Mouse (Mus musculus): Measurements from ENCODE around the gene Ucn. TPM values are rescaled to one million over a fixed set of nuclear protein-coding genes. Genes with fewer than 3 reads are reported as not detected.

Gene Ucn
- polyA plus RNA-seq, 1 experiment = not detected

DNA sequence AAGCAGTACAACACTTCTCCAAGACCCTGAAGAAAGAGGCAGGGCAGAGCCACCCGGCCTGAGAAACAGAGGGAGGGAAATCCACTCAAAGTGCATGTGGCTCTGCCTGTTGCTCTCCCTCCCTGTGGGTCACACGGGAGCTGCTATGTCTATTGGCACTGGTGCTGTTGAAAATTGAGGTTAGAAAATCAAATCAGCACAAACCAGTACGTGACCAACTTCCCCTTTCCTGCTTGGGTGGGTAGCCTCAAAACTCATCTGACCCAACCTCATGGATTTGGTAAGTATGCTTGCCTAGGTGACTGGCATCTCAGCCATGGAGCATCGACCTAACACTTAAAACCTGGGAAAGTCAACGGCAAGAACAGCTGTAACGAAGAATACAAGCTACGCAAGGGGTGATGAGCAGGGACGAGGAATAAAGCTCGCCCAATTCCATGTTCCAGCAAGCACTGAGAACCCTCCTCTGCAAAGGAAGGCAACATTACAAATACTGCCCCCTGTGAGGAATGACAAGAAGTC is 32.8 kb downstream of the Ucn start, which contains the start of gene Dnajc5g:
Gene Dnajc5g, plus strand, starts transcription at position 472 of the 522 bp plus-strand sequence.
- DNase-seq (ENCODE audit: low read depth) = no peak
- no peak for TF ChIP-seq POLR2A (IDR thresholded peaks at IDR 0.05; ENCODE audit: borderline replicate concordance, extremely low read depth, insufficient read depth, insufficient read length, poor library complexity, severe bottlenecking)
- TF ChIP-seq CTCF (IDR thresholded peaks at IDR 0.05; ENCODE audit: borderline replicate concordance, extremely low read depth, insufficient read depth, insufficient read length) = no peak

DNA sequence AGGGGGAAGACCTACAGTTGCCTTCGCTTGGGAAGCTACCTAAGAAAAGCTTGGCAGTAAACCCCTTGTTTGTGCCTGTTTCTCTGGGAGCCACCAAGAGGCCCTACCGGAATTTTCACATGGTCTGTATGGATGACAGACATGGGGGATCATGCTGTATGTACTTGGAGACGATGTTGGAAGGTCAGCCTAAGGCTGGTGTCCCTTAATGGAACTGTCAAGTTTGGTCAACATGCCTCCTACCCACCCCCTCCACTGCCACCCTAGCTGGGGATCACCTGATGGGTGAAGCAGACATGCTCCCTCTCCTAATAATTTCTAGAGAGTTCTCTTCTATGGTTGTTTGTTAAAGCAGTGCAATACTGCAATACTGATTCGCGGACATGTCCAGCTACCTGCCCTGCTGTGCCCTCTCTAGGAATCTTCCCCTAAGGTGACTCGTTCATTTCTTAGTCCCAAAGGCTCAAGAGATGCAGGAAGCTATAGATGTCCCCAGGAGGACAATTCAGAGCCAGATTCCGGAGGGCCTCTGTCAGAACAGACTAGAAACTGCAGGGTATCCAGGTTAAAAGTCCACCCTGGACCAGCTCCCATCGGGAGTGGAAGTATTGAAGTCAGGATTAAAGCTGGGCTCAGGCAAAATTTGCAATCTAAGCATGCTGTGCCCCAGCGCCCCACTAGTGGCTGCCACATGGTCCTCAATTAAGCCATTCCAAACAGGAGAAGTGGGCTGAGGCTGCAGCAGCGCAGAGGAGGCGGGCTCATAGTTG is 42.7 kb downstream of the Ucn start:
- peak; percentile 37 for DNase-seq (ENCODE audit: low read depth)
- TF ChIP-seq CTCF (IDR thresholded peaks at IDR 0.05; ENCODE audit: borderline replicate concordance, extremely low read depth, insufficient read depth, insufficient read length) (no peak), POLR2A (IDR thresholded peaks at IDR 0.05; ENCODE audit: borderline replicate concordance, extremely low read depth, insufficient read depth, insufficient read length, poor library complexity, severe bottlenecking) (no peak)

DNA sequence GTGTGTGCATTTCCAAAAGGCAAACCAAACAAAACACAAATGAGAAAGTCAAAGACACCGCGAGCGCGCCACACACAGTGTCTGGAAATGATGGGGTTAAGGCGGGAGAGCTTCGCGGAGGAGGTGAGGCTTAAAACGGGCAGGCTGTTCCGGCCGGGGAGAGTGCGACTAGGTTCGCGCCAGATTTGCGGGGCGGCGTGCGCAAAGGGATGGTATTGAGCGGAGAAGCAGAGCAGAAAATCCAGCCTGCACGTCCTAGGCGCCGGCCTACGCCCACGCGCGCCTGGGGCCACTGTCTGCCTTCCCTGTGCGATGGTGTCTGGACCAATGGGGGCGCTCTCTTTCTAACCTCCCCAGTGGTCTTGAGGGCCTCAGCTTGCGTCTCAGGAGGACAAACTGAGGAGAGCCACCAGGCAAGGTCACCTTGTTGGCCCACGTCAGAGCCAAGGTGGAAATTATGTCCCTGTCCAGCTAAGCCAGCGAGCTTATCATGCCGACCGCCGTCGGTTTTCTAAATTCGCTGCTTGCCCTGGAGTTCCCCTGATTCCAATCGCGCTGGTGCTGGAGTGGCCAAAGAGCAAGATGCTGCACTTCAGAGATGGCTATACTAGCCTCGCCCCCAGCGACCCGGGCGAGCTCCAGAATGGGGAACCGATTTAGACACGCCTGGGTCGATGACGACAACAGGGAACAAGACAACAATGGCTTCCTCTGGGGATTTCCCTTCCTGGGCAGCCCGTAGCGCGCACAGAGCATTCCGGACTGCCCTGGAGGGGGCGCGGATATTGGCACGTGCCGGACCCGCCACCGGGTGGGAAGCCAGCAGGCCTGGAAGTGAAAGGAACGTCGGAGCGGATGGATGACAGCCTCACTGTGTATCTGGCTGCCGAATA is 43.6 kb downstream of the Ucn start:
- peak; percentile 34 for DNase-seq (ENCODE audit: low read depth)
- no peak for TF ChIP-seq CTCF (IDR thresholded peaks at IDR 0.05; ENCODE audit: borderline replicate concordance, extremely low read depth, insufficient read depth, insufficient read length)
- no peak for TF ChIP-seq POLR2A (IDR thresholded peaks at IDR 0.05; ENCODE audit: borderline replicate concordance, extremely low read depth, insufficient read depth, insufficient read length, poor library complexity, severe bottlenecking)

DNA sequence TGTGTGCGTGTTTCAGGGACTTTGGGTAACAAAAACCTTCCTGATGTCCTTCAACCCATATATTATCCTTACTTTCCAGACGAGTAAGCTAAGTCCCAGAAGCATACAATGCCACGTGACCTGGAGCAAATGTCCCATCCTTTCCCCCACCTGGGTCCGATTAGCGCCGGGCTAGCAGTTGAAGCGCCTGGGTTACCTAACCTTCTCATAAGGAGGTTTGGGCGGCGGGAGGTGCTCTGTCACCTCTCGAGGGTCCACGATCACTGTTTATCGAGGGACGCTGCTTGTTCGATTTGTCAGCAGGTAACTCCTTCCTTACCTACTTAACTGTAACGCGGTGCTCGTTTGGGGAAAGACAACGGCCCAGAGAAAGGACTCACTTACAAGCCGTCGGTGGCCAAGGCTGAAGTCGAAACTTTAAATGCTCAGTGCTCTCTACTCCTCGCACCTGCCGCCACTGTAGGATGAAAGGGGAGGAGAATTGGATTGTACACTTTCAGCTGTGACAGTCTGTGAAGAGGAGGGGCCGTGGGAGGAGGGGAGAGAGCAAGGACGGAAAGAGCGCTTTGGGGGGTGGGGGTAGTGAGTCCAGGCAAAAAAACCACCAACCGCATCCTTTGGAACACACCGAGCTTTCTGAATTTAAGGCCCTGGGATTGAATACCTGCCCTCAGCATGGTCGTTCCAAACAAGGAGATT is 44.4 kb downstream of the Ucn start:
- no peak for TF ChIP-seq CTCF (IDR thresholded peaks at IDR 0.05; ENCODE audit: borderline replicate concordance, extremely low read depth, insufficient read depth, insufficient read length)
- TF ChIP-seq POLR2A (IDR thresholded peaks at IDR 0.05; ENCODE audit: borderline replicate concordance, extremely low read depth, insufficient read depth, insufficient read length, poor library complexity, severe bottlenecking) = no peak
- DNase-seq (ENCODE audit: low read depth) = no peak

DNA sequence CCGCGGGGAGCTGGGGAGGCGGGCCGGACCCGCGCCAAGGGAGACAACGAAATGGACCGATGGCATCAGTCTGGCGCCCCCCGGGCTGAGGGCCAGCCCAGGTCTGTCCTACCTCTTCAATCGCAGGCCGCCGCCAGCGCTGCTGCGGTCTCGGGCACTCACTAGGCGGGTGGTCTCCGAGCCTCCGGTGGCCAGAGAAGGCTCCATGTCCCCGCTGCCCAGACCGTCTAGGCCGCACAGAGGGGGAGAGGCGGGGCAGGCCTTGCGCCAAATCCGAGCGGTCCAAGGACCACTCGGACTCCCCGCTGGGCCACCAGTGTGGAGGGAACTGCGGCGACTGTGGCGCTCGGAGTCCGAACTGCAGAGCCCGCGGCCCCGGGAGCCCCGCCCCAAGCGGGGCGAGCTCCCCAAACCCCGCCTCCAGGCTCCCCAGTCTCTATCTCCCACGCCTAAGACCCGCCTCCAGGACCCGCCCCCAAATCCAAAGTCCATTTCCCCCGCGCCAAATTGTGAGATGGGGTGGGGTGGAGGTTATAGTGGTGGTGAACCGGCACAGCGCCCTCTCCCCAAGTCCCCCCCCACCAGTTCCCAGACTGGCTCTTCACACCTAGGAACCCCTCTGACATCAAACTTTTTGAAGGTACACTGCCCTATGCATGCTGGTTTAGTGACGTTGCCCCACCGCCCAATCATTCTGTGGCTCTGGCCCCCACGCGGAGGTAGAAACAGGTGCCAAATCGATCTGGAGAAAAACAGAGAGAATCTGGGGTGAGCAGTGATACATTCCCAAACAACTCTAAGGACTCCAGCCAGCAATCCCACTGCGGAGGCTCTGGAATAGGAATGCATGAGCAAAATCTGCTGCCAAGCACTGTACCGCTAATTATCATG is 45.2 kb downstream of the Ucn start:
- DNase-seq (ENCODE audit: low read depth) = peak; percentile 66
- no peak for TF ChIP-seq CTCF (IDR thresholded peaks at IDR 0.05; ENCODE audit: borderline replicate concordance, extremely low read depth, insufficient read depth, insufficient read length)
- TF ChIP-seq POLR2A (IDR thresholded peaks at IDR 0.05; ENCODE audit: borderline replicate concordance, extremely low read depth, insufficient read depth, insufficient read length, poor library complexity, severe bottlenecking) = no peak

DNA sequence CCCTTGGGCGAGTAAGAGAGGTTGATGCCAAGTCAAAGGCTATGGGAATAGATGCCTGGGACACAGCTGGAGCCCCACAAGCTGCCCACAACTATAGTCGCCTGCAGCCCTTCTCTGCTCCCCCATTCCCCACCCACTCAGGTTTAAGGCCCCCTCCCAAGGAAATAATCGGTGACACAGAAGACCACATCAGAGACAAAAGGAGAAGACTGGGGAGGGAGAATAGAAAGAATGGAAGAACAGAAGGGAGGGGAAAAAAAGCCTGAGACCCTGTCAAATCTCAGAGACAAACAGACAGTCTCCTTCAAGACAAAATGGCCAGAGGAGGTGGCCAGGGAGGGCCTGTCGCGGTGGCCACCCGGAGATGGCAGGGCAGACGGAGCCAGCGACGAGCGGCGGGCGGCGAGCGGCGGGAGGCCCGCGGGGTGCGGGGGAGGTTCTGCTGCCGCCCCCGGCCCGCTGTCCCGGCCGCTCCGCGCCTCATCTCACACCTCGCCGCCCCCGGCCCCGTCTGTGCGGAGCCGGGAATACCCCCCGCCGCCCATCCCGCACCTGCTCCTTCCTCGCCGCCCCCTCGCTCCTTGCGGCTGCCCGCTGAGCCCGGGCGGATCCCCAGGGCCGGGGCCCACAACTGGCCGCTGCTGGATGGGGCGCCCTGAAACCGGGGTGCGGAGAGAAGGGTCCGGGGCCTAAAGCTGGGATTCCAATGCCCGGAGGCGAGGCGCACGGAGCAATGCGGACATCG is 46.2 kb downstream of the Ucn start:
- TF ChIP-seq POLR2A (IDR thresholded peaks at IDR 0.05; ENCODE audit: borderline replicate concordance, extremely low read depth, insufficient read depth, insufficient read length, poor library complexity, severe bottlenecking) (no peak), CTCF (IDR thresholded peaks at IDR 0.05; ENCODE audit: borderline replicate concordance, extremely low read depth, insufficient read depth, insufficient read length) (no peak)
- no peak for DNase-seq (ENCODE audit: low read depth)

Other genes with a start within 250 kb of the Ucn start
- 162 and 256 TPM in 2 replicates for gene Ost4, start 231.0 kb downstream of the Ucn start, polyA plus RNA-seq (2012; rRNA removed)
- gene Emilin1, start 225.4 kb downstream of the Ucn start, polyA plus RNA-seq (2012; rRNA removed) = 12.8 and 23.0 TPM in 2 replicates
- gene Khk, start 217.4 kb downstream of the Ucn start, polyA plus RNA-seq (2012; rRNA removed) = 7.9 and 8.5 TPM in 2 replicates
- 27.4 and 34.4 TPM in 2 replicates for gene Cgref1, start 193.2 kb downstream of the Ucn start, polyA plus RNA-seq (2012; rRNA removed)
- 178 and 250 TPM in 2 replicates for gene Preb, start 178.5 kb downstream of the Ucn start, polyA plus RNA-seq (2012; rRNA removed)
- gene Tcf23, start 170.2 kb downstream of the Ucn start, polyA plus RNA-seq (2012; rRNA removed) = not detected in 2 replicates
- gene Atraid, start 90.5 kb downstream of the Ucn start, polyA plus RNA-seq (2012; rRNA removed) = 122 and 154 TPM in 2 replicates
- 40.7 and 44.5 TPM in 2 replicates for gene Slc5a6, start 89.9 kb downstream of the Ucn start, polyA plus RNA-seq (2012; rRNA removed)
- 33.8 and 34.0 TPM in 2 replicates for gene Cad, start 84.0 kb downstream of the Ucn start, polyA plus RNA-seq (2012; rRNA removed)
- not detected in 2 replicates for gene Dnajc5g, start 32.5 kb downstream of the Ucn start, polyA plus RNA-seq (2012; rRNA removed)
- 21.2 and 31.6 TPM in 2 replicates for gene Slc30a3, start 30.6 kb downstream of the Ucn start, polyA plus RNA-seq (2012; rRNA removed)
- 0.05 TPM in 1 of 2 replicates, not detected in the other for gene Trim54, start 22.1 kb downstream of the Ucn start, polyA plus RNA-seq (2012; rRNA removed)
- 55.9 and 74.4 TPM in 2 replicates for gene Mpv17, start 15.4 kb upstream of the Ucn start, polyA plus RNA-seq (2012; rRNA removed)
- 3.7 and 4.1 TPM in 2 replicates for gene Gm29609, start 41.1 kb upstream of the Ucn start, polyA plus RNA-seq (2012; rRNA removed)
- gene Gtf3c2, start 41.3 kb upstream of the Ucn start, polyA plus RNA-seq (2012; rRNA removed) = 94.3 and 110 TPM in 2 replicates
- gene Snx17, start 54.4 kb upstream of the Ucn start, polyA plus RNA-seq (2012; rRNA removed) = 96.8 and 110 TPM in 2 replicates
- gene Eif2b4, start 54.6 kb upstream of the Ucn start, polyA plus RNA-seq (2012; rRNA removed) = 53.3 and 58.6 TPM in 2 replicates
- gene Zfp513, start 63.5 kb upstream of the Ucn start, polyA plus RNA-seq (2012; rRNA removed) = 62.0 and 96.9 TPM in 2 replicates
- 143 and 192 TPM in 2 replicates for gene Ppm1g, start 81.9 kb upstream of the Ucn start, polyA plus RNA-seq (2012; rRNA removed)
- 143 and 175 TPM in 2 replicates for gene Nrbp1, start 102.0 kb upstream of the Ucn start, polyA plus RNA-seq (2012; rRNA removed)
- 0.15 TPM in 1 of 2 replicates, not detected in the other for gene Gm9970, start 102.4 kb upstream of the Ucn start, polyA plus RNA-seq (2012; rRNA removed)
- gene Krtcap3, start 112.9 kb upstream of the Ucn start, polyA plus RNA-seq (2012; rRNA removed) = 3.4 and 6.4 TPM in 2 replicates
- gene Ift172, start 152.3 kb upstream of the Ucn start, polyA plus RNA-seq (2012; rRNA removed) = 48.2 and 51.9 TPM in 2 replicates
- 149 and 214 TPM in 2 replicates for gene Fndc4, start 157.3 kb upstream of the Ucn start, polyA plus RNA-seq (2012; rRNA removed)
- 0.77 and 0.86 TPM in 2 replicates for gene Gckr, start 158.6 kb upstream of the Ucn start, polyA plus RNA-seq (2012; rRNA removed)

Data from brain, embryonic 14.5 days (tissue).